Mouse (Mus musculus): Measurements from ENCODE around the gene Ndufb4. TPM values are rescaled to one million over a fixed set of nuclear protein-coding genes. Genes with fewer than 3 reads are reported as not detected.

Ndufb4 gene
- total and polyA plus RNA-seq, 2 experiments from 2014 or later = 107 to 242 TPM

GRCm38 (mm10) chr16:37687301-37687980, 33.2 kb upstream of the Ndufb4 start:
- DNase-seq (ENCODE audit: low spot score) (peak; percentile 22), ATAC-seq (ENCODE audit: insufficient read depth, low read depth) (no peak)
- no peak overlapping the region for H3K4me3 ChIP-seq (ENCODE audit: low read depth, low read length)
- 0 out of 2 replicates have a peak overlapping the region, but pooled peaks have one; percentile 7 for H3K4me2 ChIP-seq (ENCODE audit: low read depth, low read length)
- 56% methylated on average over 14 of the region's 14 CpGs for WGBS
- no peak overlapping the region for H3K9ac ChIP-seq (replicated peaks; ENCODE audit: low read depth, low read length)
- peaks cover 44% of the 10 kb centered on the region for H3K4me1 ChIP-seq (ENCODE audit: control insufficient read depth, insufficient read depth)
- no peak for TF ChIP-seq CTCF (IDR thresholded peaks at IDR 0.05; ENCODE audit: low read depth)
- no peak for TF ChIP-seq EP300 (IDR thresholded peaks at IDR 0.05; ENCODE audit: low read depth)
- no peaks in the 10 kb centered on the region for H3K9me3 ChIP-seq (replicated peaks; ENCODE audit: control insufficient read depth, low read length)
- H3K36me3 ChIP-seq (replicated peaks; ENCODE audit: control insufficient read depth, insufficient read depth, low read length) = no peaks in the 10 kb centered on the region
- H3K27ac ChIP-seq (ENCODE audit: low read depth) = peak overlapping the region; percentile 54
- no peaks in the 10 kb centered on the region for H3K27me3 ChIP-seq (ENCODE audit: control insufficient read depth, insufficient read depth, low read length)

- H3K27ac ChIP-seq (ENCODE audit: low read depth) = peak overlapping the region; percentile 54
- DNase-seq (ENCODE audit: low spot score) = no peak
- WGBS = 47% methylated on average over 12 of the region's 12 CpGs
- no peak overlapping the region for H3K4me2 ChIP-seq (ENCODE audit: low read depth, low read length)
- H3K9me3 ChIP-seq (replicated peaks; ENCODE audit: control insufficient read depth, low read length) = no peaks in the 10 kb centered on the region
- H3K9ac ChIP-seq (replicated peaks; ENCODE audit: low read depth, low read length) = no peak overlapping the region
- TF ChIP-seq EP300 (IDR thresholded peaks at IDR 0.05; ENCODE audit: low read depth) = no peak
- no peak for TF ChIP-seq CTCF (IDR thresholded peaks at IDR 0.05; ENCODE audit: low read depth)
- H3K36me3 ChIP-seq (replicated peaks; ENCODE audit: control insufficient read depth, insufficient read depth, low read length) = no peaks in the 10 kb centered on the region
- ATAC-seq (ENCODE audit: insufficient read depth, low read depth) = no peak
- H3K4me3 ChIP-seq (ENCODE audit: low read depth, low read length) = no peak overlapping the region
- peaks cover 44% of the 10 kb centered on the region for H3K4me1 ChIP-seq (ENCODE audit: control insufficient read depth, insufficient read depth)
- no peaks in the 10 kb centered on the region for H3K27me3 ChIP-seq (ENCODE audit: control insufficient read depth, insufficient read depth, low read length)
Observed at GRCm38 (mm10) chr16:37686834-37687233, 32.6 kb upstream of the Ndufb4 start.

GRCm38 (mm10) chr16:37685946-37686600, 31.8 kb upstream of the Ndufb4 start:
- Histone ChIP-seq H3K4me3 (ENCODE audit: low read depth, low read length) (no peak overlapping the region), H3K27me3 (ENCODE audit: control insufficient read depth, insufficient read depth, low read length) (no peaks in the 10 kb centered on the region), H3K9ac (replicated peaks; ENCODE audit: low read depth, low read length) (no peak overlapping the region), H3K4me2 (ENCODE audit: low read depth, low read length) (no peak overlapping the region), H3K4me1 (ENCODE audit: control insufficient read depth, insufficient read depth) (peaks cover 42% of the 10 kb centered on the region), H3K27ac (ENCODE audit: low read depth) (no peak overlapping the region), H3K9me3 (replicated peaks; ENCODE audit: control insufficient read depth, low read length) (no peaks in the 10 kb centered on the region), H3K36me3 (replicated peaks; ENCODE audit: control insufficient read depth, insufficient read depth, low read length) (no peaks in the 10 kb centered on the region)
- DNase-seq (ENCODE audit: low spot score) (no peak), ATAC-seq (ENCODE audit: insufficient read depth, low read depth) (no peak)
- TF ChIP-seq CTCF (IDR thresholded peaks at IDR 0.05; ENCODE audit: low read depth) = no peak
- TF ChIP-seq EP300 (IDR thresholded peaks at IDR 0.05; ENCODE audit: low read depth) = no peak
- WGBS = 69% methylated on average over 6 of the region's 6 CpGs

- DNase-seq (ENCODE audit: low spot score) = peak; percentile 97
- Histone ChIP-seq H3K36me3 (replicated peaks; ENCODE audit: control insufficient read depth, insufficient read depth, low read length) (no peaks in the 10 kb centered on the region), H3K9ac (replicated peaks; ENCODE audit: low read depth, low read length) (peak overlapping the region; percentile 54), H3K4me3 (ENCODE audit: low read depth, low read length) (peak overlapping the region; percentile 41), H3K27ac (ENCODE audit: low read depth) (peak overlapping the region; percentile 82), H3K4me2 (ENCODE audit: low read depth, low read length) (peak overlapping the region; percentile 66), H3K4me1 (ENCODE audit: control insufficient read depth, insufficient read depth) (peaks cover 31% of the 10 kb centered on the region), H3K27me3 (ENCODE audit: control insufficient read depth, insufficient read depth, low read length) (no peaks in the 10 kb centered on the region), H3K9me3 (replicated peaks; ENCODE audit: control insufficient read depth, low read length) (no peaks in the 10 kb centered on the region)
- 2% methylated on average over 25 of the region's 25 CpGs for WGBS
- peak; percentile 57 for ATAC-seq (ENCODE audit: insufficient read depth, low read depth)
- TF ChIP-seq EP300 (IDR thresholded peaks at IDR 0.05; ENCODE audit: low read depth) = peak; percentile 61
- TF ChIP-seq CTCF (IDR thresholded peaks at IDR 0.05; ENCODE audit: low read depth) = peak; percentile 87
Observed at GRCm38 (mm10) chr16:37684634-37685441, 30.6 kb upstream of the Ndufb4 start.

- Histone ChIP-seq H3K4me1 (ENCODE audit: control insufficient read depth, insufficient read depth) (peaks cover 28% of the 10 kb centered on the region), H3K9me3 (replicated peaks; ENCODE audit: control insufficient read depth, low read length) (no peaks in the 10 kb centered on the region), H3K27ac (ENCODE audit: low read depth) (peak overlapping the region; percentile 82), H3K36me3 (replicated peaks; ENCODE audit: control insufficient read depth, insufficient read depth, low read length) (no peaks in the 10 kb centered on the region), H3K9ac (replicated peaks; ENCODE audit: low read depth, low read length) (peak overlapping the region; percentile 54), H3K27me3 (ENCODE audit: control insufficient read depth, insufficient read depth, low read length) (no peaks in the 10 kb centered on the region), H3K4me2 (ENCODE audit: low read depth, low read length) (peak overlapping the region; percentile 66), H3K4me3 (ENCODE audit: low read depth, low read length) (peak overlapping the region; percentile 41)
- TF ChIP-seq EP300 (IDR thresholded peaks at IDR 0.05; ENCODE audit: low read depth) = no peak
- ATAC-seq (ENCODE audit: insufficient read depth, low read depth) = peak; percentile 35; the same call in 1 of the 2 replicates
- DNase-seq (ENCODE audit: low spot score) = peak; percentile 65
- whole genome bisulfite sequencing = 17% methylated on average over 8 of the region's 8 CpGs
Observed at GRCm38 (mm10) chr16:37684259-37684633, 30.0 kb upstream of the Ndufb4 start.

All from heart, postnatal 0 days (tissue).